In genomic region chr14:56833211-56833610, GRCm38 (mm10) we compare ENCODE assay signal across 7 mouse cellular contexts. TPM values are rescaled to one million over a fixed set of nuclear protein-coding genes. Genes with fewer than 3 reads are reported as not detected.
DNase-seq lines count a peak whose midpoint lies in the region; ATAC-seq and TF ChIP-seq lines count a peak whose summit lies in the region.
"Not testable (repeated sequence)": the region's sequence is repeated elsewhere in the genome, so short reads cannot be mapped to it uniquely, and the experiment has no call there.

No protein-coding gene starts in this region.

- not testable (repeated sequence) for TF ChIP-seq POLR2A in liver, adult 2 months (IDR thresholded peaks at IDR 0.05; ENCODE audit: extremely low read depth, insufficient read depth, low read length)

- not testable (repeated sequence) for ATAC-seq in kidney, postnatal 0 days (replicated peaks; ENCODE audit: low FRiP score, low read depth)

- intact Hi-C loops in gastrocnemius, postnatal 14 days (cut with DNase I; ENCODE audit: low total_unique reads); heart, postnatal 25 days (cut with DNase I): not testable (repeated sequence)

- H3K4me2 ChIP-seq in kidney, postnatal 0 days (ENCODE audit: low read length): not testable (repeated sequence)

- 57% methylated on average over 10 of the region's 10 CpGs for WGBS in kidney, postnatal 0 days
- 78% methylated on average over 10 of the region's 10 CpGs for WGBS in liver, adult 2 months

- peak; percentile 3 for DNase-seq in T-cell, adult 2 months (ENCODE audit: low spot score)
- peak; percentile 13 for DNase-seq in gastrocnemius, postnatal 14 days
- peak; percentile 24 for DNase-seq in heart, postnatal 25 days (ENCODE audit: low spot score)
- DNase-seq in kidney, postnatal 0 days (ENCODE audit: low spot score): not testable (repeated sequence)
- peak; percentile 39 for DNase-seq in liver, adult 2 months (ENCODE audit: extremely low read depth, low read depth, low spot score)
- peak; percentile 63 for DNase-seq in lung, postnatal 25 days (ENCODE audit: low spot score)
- peak; percentile 82 to 85 for DNase-seq in spleen, postnatal 36 days (ENCODE audit: low spot score in 2 of 2)

- H3K79me2 ChIP-seq in liver, adult 2 months (ENCODE audit: control insufficient read depth, insufficient read depth, low read length): not testable (repeated sequence)

- not testable (repeated sequence) for H3K9me3 ChIP-seq in kidney, postnatal 0 days (replicated peaks; ENCODE audit: low read length)

- H3K27ac ChIP-seq in kidney, postnatal 0 days: 0 out of 2 replicates have a peak overlapping the region, but pooled peaks have one; percentile 13
- not testable (repeated sequence) for H3K27ac ChIP-seq in liver, adult 2 months (replicated peaks; ENCODE audit: insufficient read depth, low read depth, low read length)

- not testable (repeated sequence) for H3K4me1 ChIP-seq in kidney, postnatal 0 days (replicated peaks; ENCODE audit: insufficient read depth, low read length); liver, adult 2 months (ENCODE audit: control insufficient read depth, insufficient read depth, low read length)

- not testable (repeated sequence) for H3K9ac ChIP-seq in kidney, postnatal 0 days (ENCODE audit: low read depth, low read length); liver, adult 2 months (ENCODE audit: low read depth, low read length)

- H3K36me3 ChIP-seq in kidney, postnatal 0 days (ENCODE audit: insufficient read depth, low read length); liver, adult 2 months (ENCODE audit: control insufficient read depth, insufficient read depth, low read length): not testable (repeated sequence)

- TF ChIP-seq CTCF in kidney, postnatal 0 days (IDR thresholded peaks at IDR 0.05; ENCODE audit: low read depth); liver, adult 2 months (IDR thresholded peaks at IDR 0.05; ENCODE audit: low read depth, low read length): not testable (repeated sequence)

- not testable (repeated sequence) for H3K27me3 ChIP-seq in kidney, postnatal 0 days (ENCODE audit: insufficient read depth, low read length); liver, adult 2 months (ENCODE audit: control insufficient read depth, insufficient read depth, low read length)

- H3K4me3 ChIP-seq in kidney, postnatal 0 days (replicated peaks; ENCODE audit: low read depth, low read length); liver, adult 2 months (ENCODE audit: insufficient read depth, low read depth, low read length): not testable (repeated sequence)

RNA-seq across cellular contexts. Expression of gene Zmym5, which starts 21.7 kb away (rescaled TPM):
- total RNA-seq in gastrocnemius, postnatal 14 days (2021): 10 to 100 TPM; 14.9 to 18.2 TPM
- total RNA-seq in heart, postnatal 25 days (2021): 10 to 100 TPM; 20.5 to 22.4 TPM
- 26.3 and 28.7 TPM in 2 replicates for polyA plus RNA-seq in kidney, postnatal 0 days (2015; fragmentation: Nextera tagmentation; extraction: Ambion mirVana)
- total RNA-seq in liver, adult 2 months (2014; rRNA removed): 14.2 and 18.5 TPM in 2 replicates
- 2.8 and 3.0 TPM in 2 replicates for polyA plus RNA-seq in liver, adult 2 months (2012; rRNA removed)

RNA-seq across cellular contexts. Expression of gene Zmym2, which starts 53.2 kb away (rescaled TPM):
- 10 to 100 TPM; 26.2 to 29.5 TPM for total RNA-seq in gastrocnemius, postnatal 14 days (2021)
- total RNA-seq in heart, postnatal 25 days (2021): 10 to 100 TPM; 31.2 to 36.2 TPM
- 26.4 and 26.9 TPM in 2 replicates for polyA plus RNA-seq in kidney, postnatal 0 days (2015; fragmentation: Nextera tagmentation; extraction: Ambion mirVana)
- 22.9 TPM in 2 replicates for total RNA-seq in liver, adult 2 months (2014; rRNA removed)
- polyA plus RNA-seq in liver, adult 2 months (2012; rRNA removed): 1.9 and 3.9 TPM in 2 replicates

RNA-seq across cellular contexts. Expression of gene Pspc1, which starts 55.1 kb away (rescaled TPM):
- total RNA-seq in gastrocnemius, postnatal 14 days (2021): 1 to 10 TPM; 8.2 to 9.7 TPM
- 10 to 100 TPM; 13.1 to 14.6 TPM for total RNA-seq in heart, postnatal 25 days (2021)
- polyA plus RNA-seq in kidney, postnatal 0 days (2015; fragmentation: Nextera tagmentation; extraction: Ambion mirVana): 23.1 and 24.4 TPM in 2 replicates
- total RNA-seq in liver, adult 2 months (2014; rRNA removed): 6.5 and 11.6 TPM in 2 replicates
- polyA plus RNA-seq in liver, adult 2 months (2012; rRNA removed): 1.3 and 1.8 TPM in 2 replicates
